ENCODE assay signal across 26 mouse cellular contexts in genomic region chr1:155106310-155106709, GRCm38 (mm10).
"Had no signal": no experiment of that assay in that cellular context is flagged by ENCODE, and none has a peak within 500 bp of the region (broad histone marks: within the 10 kb centered on the region; RNA-seq: fewer than 3 reads in every experiment).

No protein-coding gene starts in this region.

- DNase-seq: gastrocnemius, adult 2 months; gastrocnemius, postnatal 10 days; gastrocnemius, postnatal 25 days; heart, adult 11 months; heart, adult 2 months; heart, postnatal 14 days; heart, postnatal 36 days; kidney, adult 11 months; kidney, adult 2 months; kidney, adult 9 months; kidney, postnatal 14 days; kidney, postnatal 36 days; layer of hippocampus, postnatal 36 days; left cerebral cortex, postnatal 4 days had no signal

- H3K4me1 ChIP-seq: liver, embryonic 12.5 days had no signal

- H3K9ac ChIP-seq: heart, embryonic 13.5 days; heart, embryonic 15.5 days; hindbrain, embryonic 13.5 days; hindbrain, embryonic 15.5 days; kidney, embryonic 15.5 days; limb, embryonic 13.5 days; limb, embryonic 15.5 days; liver, embryonic 12.5 days; liver, embryonic 14.5 days had no signal

- H3K36me3 ChIP-seq: heart, embryonic 13.5 days; heart, embryonic 15.5 days; hindbrain, embryonic 13.5 days; hindbrain, embryonic 15.5 days; kidney, embryonic 15.5 days; limb, embryonic 13.5 days; limb, embryonic 15.5 days; liver, embryonic 12.5 days had no signal

- H3K9me3 ChIP-seq: heart, embryonic 13.5 days; heart, embryonic 15.5 days; hindbrain, embryonic 13.5 days; hindbrain, embryonic 15.5 days; kidney, embryonic 15.5 days; limb, embryonic 13.5 days; limb, embryonic 15.5 days; liver, embryonic 12.5 days had no signal

- H3K4me3 ChIP-seq: gastrocnemius, adult 2 months; heart, adult 2 months; heart, embryonic 13.5 days; heart, embryonic 15.5 days; hindbrain, embryonic 13.5 days; hindbrain, embryonic 15.5 days; kidney, embryonic 15.5 days; limb, embryonic 13.5 days; limb, embryonic 15.5 days; liver, embryonic 12.5 days had no signal

- H3K27ac ChIP-seq: gastrocnemius, adult 2 months; heart, adult 2 months; heart, embryonic 13.5 days; heart, embryonic 15.5 days; hindbrain, embryonic 13.5 days; hindbrain, embryonic 15.5 days; hindbrain, postnatal 0 days; kidney, embryonic 15.5 days; kidney, postnatal 0 days; limb, embryonic 13.5 days; limb, embryonic 15.5 days; liver, embryonic 12.5 days; liver, embryonic 14.5 days had no signal

- ATAC-seq: hindbrain, postnatal 0 days; intestine, embryonic 16.5 days; liver, embryonic 12.5 days had no signal

- H3K27me3 ChIP-seq: heart, embryonic 13.5 days; heart, embryonic 15.5 days; hindbrain, embryonic 15.5 days; kidney, embryonic 15.5 days; limb, embryonic 13.5 days; limb, embryonic 15.5 days had no signal
